Mouse (Mus musculus) erythroblast, adult 5-6 weeks (primary cell): Measurements from ENCODE around the gene Hsd3b1. TPM values are rescaled to one million over a fixed set of nuclear protein-coding genes. Genes with fewer than 3 reads are reported as not detected.
"Not testable (repeated sequence)": the region's sequence is repeated elsewhere in the genome, so short reads cannot be mapped to it uniquely, and the experiment has no call there.

Experiments
- ATAC-seq: replicated peaks from 2 replicates; pipeline ENCODE4 v1.8.0; 2016; ENCODE audit warnings: moderate number of reproducible peaks, mild to moderate bottlenecking, moderate TSS enrichment, inconsistent platforms; ENCODE audit not compliant: poor library complexity, low FRiP score, severe bottlenecking
- total RNA-seq, 2 experiments: library from RNA; stranded (forward) in 1 of 2; stranded (reverse) in 1 of 2; fragments of 150-400 nt in 1 of 2; fragments of 200-764, 138-1000 nt in 1 of 2; gene quantifications; 2 replicates each; pipeline versions ENCODE4 v1.2.3 to v1.2.4; 2015 to 2017; ENCODE audit warnings: low replicate concordance in 2 of 2

Gene Hsd3b1
- total RNA-seq, 2 experiments from 2014 or later: not detected

- not testable (repeated sequence) for ATAC-seq
Measured at GRCm38 (mm10) chr3:98805032-98805431, 54.6 kb downstream of the Hsd3b1 start.

Other genes with a start within 250 kb of the Hsd3b1 start
- not detected in 2 replicates for gene Hsd3b5, start 229.5 kb downstream of the Hsd3b1 start, total RNA-seq (2015; ENCODE audit: low replicate concordance)
- not detected in 2 replicates for gene Hsd3b5, start 229.5 kb downstream of the Hsd3b1 start, total RNA-seq (2017; ENCODE audit: low replicate concordance)
- gene Hsd3b2, start 135.3 kb downstream of the Hsd3b1 start, total RNA-seq (2015; ENCODE audit: low replicate concordance): not detected in 2 replicates
- gene Hsd3b2, start 135.3 kb downstream of the Hsd3b1 start, total RNA-seq (2017; ENCODE audit: low replicate concordance): not detected in 2 replicates
- gene Hsd3b3, start 96.7 kb downstream of the Hsd3b1 start, total RNA-seq (2015; ENCODE audit: low replicate concordance): not detected in 2 replicates
- not detected in 2 replicates for gene Hsd3b3, start 96.7 kb downstream of the Hsd3b1 start, total RNA-seq (2017; ENCODE audit: low replicate concordance)
- not detected in 2 replicates for gene Hsd3b6, start 45.4 kb downstream of the Hsd3b1 start, total RNA-seq (2015; ENCODE audit: low replicate concordance)
- not detected in 2 replicates for gene Hsd3b6, start 45.4 kb downstream of the Hsd3b1 start, total RNA-seq (2017; ENCODE audit: low replicate concordance)
- gene Hao2, start 33.4 kb upstream of the Hsd3b1 start, total RNA-seq (2015; ENCODE audit: low replicate concordance): not detected in 2 replicates
- gene Hao2, start 33.4 kb upstream of the Hsd3b1 start, total RNA-seq (2017; ENCODE audit: low replicate concordance): not detected in 2 replicates